Mouse (Mus musculus): ENCODE data around the gene Rgsl1.

Rgsl1 gene

GRCm38 (mm10) chr1:153739437-153740015 lies 104.4 kb downstream of the Rgsl1 start:
- DNase-seq = no peak

DNA sequence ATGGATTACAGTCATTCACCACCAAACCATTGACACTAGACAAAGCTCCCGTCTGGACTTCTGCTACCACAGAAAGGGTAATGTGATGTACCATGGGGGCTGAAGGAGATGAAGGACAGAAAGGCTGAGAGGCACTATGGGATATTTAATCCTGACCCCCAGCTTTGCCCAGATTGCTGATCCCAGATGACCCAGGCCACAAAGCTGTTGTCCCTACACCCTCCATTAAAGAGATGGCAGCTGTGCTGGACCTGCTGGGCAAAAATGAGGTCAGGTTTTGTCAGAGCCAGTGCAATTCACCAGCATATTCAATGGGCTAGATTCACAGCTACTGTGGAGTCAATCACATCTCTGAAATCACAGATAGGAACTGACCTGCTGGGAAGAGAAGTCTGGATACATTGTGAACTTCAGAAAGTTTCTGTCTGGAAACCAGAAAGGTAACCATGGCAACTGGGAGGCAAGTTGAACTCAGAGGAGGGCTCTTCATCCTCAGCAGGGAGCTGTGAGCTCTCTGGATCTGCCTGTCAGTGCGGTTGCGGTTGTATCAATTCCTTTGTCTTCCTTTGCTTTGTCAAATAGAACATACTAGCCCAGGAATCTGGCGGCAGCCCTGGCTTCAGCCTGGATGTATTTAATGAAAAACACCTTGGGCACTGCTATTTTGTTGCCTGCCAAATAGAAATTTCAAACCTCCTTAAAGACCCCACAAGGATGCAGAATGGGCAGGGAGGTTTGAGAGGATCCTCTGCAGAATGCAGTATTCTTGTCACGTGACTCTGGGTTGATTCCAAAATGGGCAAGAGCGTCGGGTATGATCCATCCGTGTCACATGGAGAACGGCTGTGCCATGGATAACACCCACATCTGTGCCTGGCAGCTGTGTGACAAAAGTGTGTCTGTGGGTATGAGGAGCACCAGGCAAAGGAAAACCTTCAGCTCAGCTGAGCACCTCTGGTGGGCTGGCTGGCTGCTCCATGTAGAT lies 106.5 kb downstream of the Rgsl1 start:
- no peak for DNase-seq

DNA sequence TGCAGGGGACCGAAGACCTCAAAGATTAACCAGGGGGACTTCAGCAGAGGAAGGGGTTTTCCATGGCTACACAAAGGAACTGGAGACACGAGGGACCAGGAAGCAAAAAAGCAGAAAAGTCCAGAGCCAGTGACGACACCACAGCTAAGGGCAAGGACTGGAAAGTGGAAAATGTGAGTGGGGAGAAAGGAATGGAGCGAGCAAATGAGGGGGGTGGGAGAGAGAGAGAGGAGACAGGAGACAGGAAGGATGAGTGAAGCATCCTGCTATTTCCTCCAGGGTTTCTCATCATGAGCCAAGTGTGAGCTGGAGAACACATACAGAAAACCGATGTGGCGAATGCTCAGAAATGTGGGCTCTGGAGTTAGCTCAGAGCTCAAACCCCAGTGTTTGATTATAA lies 107.8 kb downstream of the Rgsl1 start:
- DNase-seq = no peak

- DNase-seq = no peak
These were observed 109.1 kb downstream of the Rgsl1 start for GRCm38 (mm10) chr1:153734866-153735265.

- no peak for DNase-seq
These were observed 110.8 kb downstream of the Rgsl1 start for GRCm38 (mm10) chr1:153733181-153733580.

- peak; percentile 50 for DNase-seq
These were observed 113.3 kb downstream of the Rgsl1 start for GRCm38 (mm10) chr1:153730671-153731070.

DNA sequence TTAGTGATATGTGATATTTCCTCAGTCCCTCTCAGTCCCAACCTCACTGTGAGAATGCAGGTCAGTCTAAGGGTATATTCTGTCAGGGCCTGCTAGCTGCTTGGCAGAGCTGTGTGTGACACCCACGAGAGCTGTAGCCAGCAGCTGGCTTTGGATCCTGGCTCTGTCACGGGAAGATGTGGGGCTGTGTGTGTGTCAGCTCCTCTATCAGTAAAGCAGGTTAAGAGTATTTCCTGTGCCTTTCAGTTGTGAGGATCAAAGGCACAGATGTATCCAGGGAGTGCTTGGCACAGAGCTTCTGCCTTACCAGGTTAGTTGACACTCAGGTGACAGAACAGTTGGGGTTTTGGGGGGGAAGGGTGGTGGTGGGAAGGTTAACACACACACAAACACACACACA lies 114.1 kb downstream of the Rgsl1 start:
- DNase-seq = no peak

Data from kidney, adult 11 months (tissue).